Mouse (Mus musculus) myocyte (in vitro differentiated cells): ENCODE data around the gene Olfr312.

Source experiments
- CEBPB ChIP-seq: IDR thresholded peaks from 2 replicates; pipeline ENCODE4 v1.6.1; 2011; ENCODE audit warnings: mild to moderate bottlenecking, moderate library complexity; ENCODE audit not compliant: poor library complexity, insufficient read depth, severe bottlenecking
- E2F4 ChIP-seq: IDR thresholded peaks from one replicate; pipeline ENCODE4 v1.6.1; 2011; ENCODE audit warnings: mild to moderate bottlenecking, control low read depth, moderate library complexity; ENCODE audit not compliant: insufficient read depth
- MAX ChIP-seq: IDR thresholded peaks from one replicate; pipeline ENCODE4 v1.6.1; 2011; ENCODE audit warnings: low read depth, mild to moderate bottlenecking, control low read depth
- MYOD1 ChIP-seq, 3 experiments: IDR thresholded peaks; one replicate each; pipeline ENCODE4 v1.6.1; 2011; ENCODE audit warnings: control low read depth in 2 of 3, low read depth in 2 of 3, mild to moderate bottlenecking in 2 of 3, moderate library complexity in 1 of 3; ENCODE audit not compliant: insufficient read length in 2 of 3, control insufficient read depth in 1 of 3
- MYOG ChIP-seq, 3 experiments: IDR thresholded peaks; one replicate each; pipeline ENCODE4 v1.6.1; 2011; ENCODE audit warnings: control low read depth in 2 of 3, low read depth in 2 of 3, mild to moderate bottlenecking in 2 of 3; ENCODE audit not compliant: insufficient read length in 2 of 3, control insufficient read depth in 1 of 3, insufficient read depth in 1 of 3
- POLR2A ChIP-seq: IDR thresholded peaks from one replicate; pipeline ENCODE4 v1.6.1; 2011; ENCODE audit warnings: low read depth, mild to moderate bottlenecking, control low read depth, moderate library complexity; ENCODE audit not compliant: insufficient read length
- POLR2AphosphoS2 ChIP-seq: IDR thresholded peaks from one replicate; pipeline ENCODE4 v1.6.1; 2011; ENCODE audit warnings: low read depth, control low read depth; ENCODE audit not compliant: insufficient read length
- REST ChIP-seq: IDR thresholded peaks from one replicate; pipeline ENCODE4 v1.6.1; 2011; ENCODE audit warnings: mild to moderate bottlenecking, control low read depth, moderate library complexity; ENCODE audit not compliant: insufficient read depth, insufficient read length
- SRF ChIP-seq: IDR thresholded peaks from one replicate; pipeline ENCODE4 v1.6.1; 2011; ENCODE audit warnings: low read depth; ENCODE audit not compliant: control insufficient read depth, insufficient read length
- TCF12 ChIP-seq: IDR thresholded peaks from one replicate; pipeline ENCODE4 v1.6.1; 2011; ENCODE audit warnings: mild to moderate bottlenecking, control low read depth; ENCODE audit not compliant: poor library complexity, insufficient read depth, severe bottlenecking
- TCF3 ChIP-seq: IDR thresholded peaks from one replicate; pipeline ENCODE4 v1.6.1; 2011; ENCODE audit warnings: low read depth, control low read depth; ENCODE audit not compliant: insufficient read length
- USF1 ChIP-seq: IDR thresholded peaks from one replicate; pipeline ENCODE4 v1.6.1; 2011; ENCODE audit warnings: low read depth, mild to moderate bottlenecking, control low read depth, moderate library complexity

GRCm38 (mm10) chr11:58790053-58790452, 39.0 kb upstream of the Olfr312 start:
- TF ChIP-seq MAX, result no peak
- no peak for TF ChIP-seq MYOG (IDR thresholded peaks at IDR 0.05; ENCODE audit: control insufficient read depth in 1 of 3, insufficient read depth in 1 of 3, insufficient read length in 2 of 3, low read depth in 2 of 3)
- no peak for TF ChIP-seq USF1
- no peak for TF ChIP-seq POLR2A
- TF ChIP-seq POLR2AphosphoS2, result no peak
- TF ChIP-seq REST, result no peak
- TF ChIP-seq E2F4, result no peak
- TF ChIP-seq CEBPB, result no peak
- TF ChIP-seq MYOD1 (IDR thresholded peaks at IDR 0.05; ENCODE audit: control insufficient read depth in 1 of 3, insufficient read length in 2 of 3, low read depth in 2 of 3), result no peak
- TF ChIP-seq SRF, result no peak
- TF ChIP-seq TCF12, result no peak
- no peak for TF ChIP-seq TCF3
